Mouse (Mus musculus): ENCODE data around the gene Efcab12.

GRCm38 (mm10) chr6:115792691-115793215 is 45.5 kb downstream of the Efcab12 start:
- TF ChIP-seq CTCF (IDR thresholded peaks at IDR 0.05; ENCODE audit: low read depth, low read length) (no peak), POLR2A (IDR thresholded peaks at IDR 0.05; ENCODE audit: extremely low read depth, insufficient read depth, low read length) (no peak)

All from liver, adult 2 months (tissue).